Mouse (Mus musculus) layer of hippocampus, postnatal 14 days (tissue): ENCODE measurements around the gene Gm3373. TPM values are rescaled to one million over a fixed set of nuclear protein-coding genes. Genes with fewer than 3 reads are reported as not detected.
"Not testable (repeated sequence)": the region's sequence is repeated elsewhere in the genome, so short reads cannot be mapped to it uniquely, and the experiment has no call there.

Source experiments
- DNase-seq, 2 experiments: peaks; one replicate each; pipeline ENCODE4 v3.0.0; 2021 to 2022; ENCODE audit warnings: low spot score in 2 of 2, mixed read lengths in 1 of 2
- long read RNA-seq, 2 experiments: library from polyadenylated mRNA; stranded (forward); transcript quantifications; one replicate each; pipeline ENCODE4 v2.0.0; 2021
- total RNA-seq, 2 experiments: library from RNA; stranded (reverse); gene quantifications; 2 replicates each; pipeline ENCODE4 v1.2.3; 2021

Gm3373 gene
- total RNA-seq = 1 to 10 TPM in 1 of 2 experiments, under 1 TPM in 1; 0.69 to 1.4 TPM
- long read RNA-seq, experiment 1, partial matches to known transcripts = 0 of 4 reads
- long read RNA-seq, experiment 1, other reads (novel, unspliced or antisense) = 4 of 4 reads
- long read RNA-seq, experiment 2, partial matches to known transcripts = 0 of 2 reads
- long read RNA-seq, experiment 2, other reads (novel, unspliced or antisense) = 2 of 2 reads

DNA sequence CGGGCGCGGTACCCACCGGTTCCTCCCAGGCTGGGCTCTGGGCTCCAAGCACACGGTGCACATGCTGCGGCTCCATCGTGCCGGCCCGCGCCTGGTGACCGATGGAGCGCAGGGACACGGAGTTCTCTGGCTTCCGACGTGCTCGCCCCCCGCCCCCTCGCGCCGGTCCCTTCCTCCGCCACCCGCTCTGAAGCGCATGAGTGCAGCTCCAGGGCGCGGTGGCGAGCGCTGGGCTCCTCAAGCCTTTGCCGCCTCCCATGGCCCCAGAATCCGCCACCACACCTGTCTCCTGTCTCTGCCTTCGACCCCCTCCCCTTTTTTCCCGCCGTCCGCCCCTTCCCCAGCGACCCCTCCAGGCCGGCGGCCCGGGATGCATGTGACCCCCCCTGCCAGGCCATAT, at the start of gene Gm3373:
Gene Gm3373 (minus strand): TSS at position 101 of the 400 bp plus-strand sequence.
- DNase-seq = not testable (repeated sequence)

- DNase-seq = not testable (repeated sequence)
Observed at GRCm38 (mm10) chr14:5687357-5687756, 54.0 kb downstream of the Gm3373 start, which contains the start of gene Gm9603. Gene Gm9603, minus strand, starts transcription at chr14:5687457.

Other genes with a start within 250 kb of the Gm3373 start
- gene Gm3488, start 239.9 kb downstream of the Gm3373 start, total RNA-seq = 1 to 10 TPM; 1.9 to 2.3 TPM
- not detected for gene Gm3532, start 203.1 kb downstream of the Gm3373 start, total RNA-seq
- gene Gm8265, start 108.5 kb downstream of the Gm3373 start, total RNA-seq = not detected
- gene Gm9603, start 54.1 kb downstream of the Gm3373 start, total RNA-seq = not detected
- gene Gm3383, start 66.4 kb upstream of the Gm3373 start, total RNA-seq = 1 to 10 TPM; 4.5 to 5.6 TPM
- gene Gm3424, start 88.8 kb upstream of the Gm3373 start, total RNA-seq = not detected
- gene Gm8237, start 138.8 kb upstream of the Gm3373 start, total RNA-seq = 1 to 10 TPM; 1.5 to 2.5 TPM
- 1 to 10 TPM; 1.4 TPM for gene Gm3248, start 220.2 kb upstream of the Gm3373 start, total RNA-seq
- gene Gm3453, start 237.6 kb upstream of the Gm3373 start, total RNA-seq = under 1 TPM in 1 of 2 experiments, not detected in 1; 0.24 TPM